Mouse (Mus musculus) retina, postnatal 7 days (tissue): ENCODE measurements around the gene 4930447C04Rik.
A peak's percentile ranks its signal among the peaks of the same experiment; 100 is the strongest.

ENCODE experiments used
- DNase-seq: peaks from one replicate; pipeline ENCODE4 v3.0.0-alpha.2; 2012; ENCODE audit warnings: low read depth, low spot score

The 4930447C04Rik gene

DNA sequence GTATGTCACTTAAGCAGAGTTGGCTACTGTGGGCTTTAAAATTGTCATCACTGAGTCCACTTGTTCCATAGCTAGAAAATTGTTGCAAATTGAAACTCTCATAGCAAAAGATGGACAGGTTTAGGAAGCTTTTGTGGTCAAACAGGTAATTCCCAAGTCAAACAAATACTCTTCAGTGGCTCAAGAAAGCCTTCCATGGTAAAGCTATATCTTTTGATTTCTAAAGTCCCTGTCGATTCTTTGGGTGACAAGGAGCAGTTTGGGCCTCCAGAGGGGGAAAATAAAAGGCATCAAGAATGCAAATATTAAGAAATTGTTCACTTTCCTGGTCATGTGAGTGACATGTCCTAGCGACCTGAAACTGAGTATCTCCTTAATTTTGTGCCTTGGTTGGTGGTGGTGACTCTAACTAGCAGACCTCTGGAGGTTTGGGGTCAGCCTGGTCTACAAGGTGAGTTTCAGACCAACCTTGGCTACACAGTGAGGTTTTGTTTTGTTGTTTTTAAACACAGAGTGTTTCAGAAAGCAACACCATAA lies 3.1 kb upstream of the 4930447C04Rik start:
- no peak for DNase-seq

DNA sequence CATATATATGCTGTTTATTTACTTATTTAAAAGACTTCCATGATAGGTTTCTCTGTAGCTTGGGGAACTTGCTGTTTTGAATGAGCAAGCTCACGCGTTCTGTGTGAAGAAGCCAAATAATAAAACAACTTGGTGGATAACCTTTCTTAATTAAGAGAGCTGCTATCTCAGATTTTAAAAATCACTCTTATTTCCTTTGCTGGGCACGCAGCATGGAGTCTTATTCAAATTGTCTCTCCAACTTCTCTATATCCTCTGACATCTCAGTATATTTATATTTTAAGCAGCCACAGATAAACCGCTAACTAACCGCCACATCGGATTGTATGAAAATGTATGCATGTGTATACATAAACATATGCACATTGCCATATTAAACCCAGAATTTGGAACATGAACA lies 1.6 kb upstream of the 4930447C04Rik start:
- DNase-seq = no peak

DNA sequence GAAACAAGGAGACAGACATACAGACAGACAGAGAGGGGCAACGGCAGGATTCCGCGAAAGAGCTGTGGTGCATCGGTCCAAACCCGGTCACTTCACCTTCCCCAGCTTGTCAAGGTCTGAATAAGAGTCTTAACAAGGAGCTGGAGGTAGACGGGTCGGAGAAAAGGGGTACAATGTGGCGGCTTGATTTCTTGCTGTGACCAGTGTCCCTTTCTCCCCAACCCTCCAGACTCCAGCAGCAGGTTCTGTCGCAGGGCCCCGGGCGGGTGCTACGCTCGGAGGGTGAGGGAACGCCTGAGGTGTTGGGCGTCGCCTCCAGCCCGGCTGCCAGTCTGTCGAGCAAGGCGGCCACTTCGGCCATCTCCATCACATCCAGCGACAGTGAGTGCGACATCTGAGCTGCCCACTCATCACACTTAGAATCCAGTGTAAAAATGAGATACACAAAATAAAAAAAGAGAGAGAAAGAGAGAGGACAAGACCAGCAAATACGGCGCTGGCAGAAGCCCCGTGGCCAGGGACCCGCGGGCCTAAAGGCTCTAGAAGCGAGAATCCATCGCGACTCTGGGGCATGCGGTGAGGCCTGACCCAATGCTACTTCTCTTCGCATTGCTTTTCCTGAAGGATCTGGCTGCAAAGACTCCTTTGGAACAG lies 951 bp upstream of the 4930447C04Rik start:
- DNase-seq = no peak

DNA sequence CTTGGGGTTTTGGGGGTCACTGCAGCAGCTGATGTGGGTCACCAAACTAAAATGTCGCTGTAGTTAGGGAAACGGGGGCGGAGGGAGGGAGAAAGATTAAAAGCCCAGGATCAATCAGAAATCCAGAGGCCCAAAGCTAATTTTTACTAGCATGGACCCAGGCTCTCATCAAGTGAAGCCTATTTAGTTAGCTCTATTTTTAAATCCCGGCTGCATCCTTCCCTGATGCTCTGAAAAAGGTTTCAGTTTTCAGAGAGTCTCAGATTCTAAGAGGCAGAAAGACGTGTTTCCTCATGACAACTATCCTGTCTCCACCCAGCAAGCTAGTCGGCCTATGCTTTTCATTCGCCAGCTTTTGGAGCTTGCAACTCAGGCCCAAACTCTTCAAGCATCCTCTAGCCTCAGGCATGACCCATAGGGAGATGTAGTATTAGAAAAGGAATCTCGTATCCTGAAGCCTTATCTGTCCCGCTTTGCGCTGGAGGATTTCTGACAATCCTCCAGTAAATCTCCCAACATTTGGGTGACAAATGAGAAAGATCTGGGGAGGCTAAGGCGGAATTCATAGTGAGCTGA lies 336 bp upstream of the 4930447C04Rik start:
- DNase-seq = no peak

DNA sequence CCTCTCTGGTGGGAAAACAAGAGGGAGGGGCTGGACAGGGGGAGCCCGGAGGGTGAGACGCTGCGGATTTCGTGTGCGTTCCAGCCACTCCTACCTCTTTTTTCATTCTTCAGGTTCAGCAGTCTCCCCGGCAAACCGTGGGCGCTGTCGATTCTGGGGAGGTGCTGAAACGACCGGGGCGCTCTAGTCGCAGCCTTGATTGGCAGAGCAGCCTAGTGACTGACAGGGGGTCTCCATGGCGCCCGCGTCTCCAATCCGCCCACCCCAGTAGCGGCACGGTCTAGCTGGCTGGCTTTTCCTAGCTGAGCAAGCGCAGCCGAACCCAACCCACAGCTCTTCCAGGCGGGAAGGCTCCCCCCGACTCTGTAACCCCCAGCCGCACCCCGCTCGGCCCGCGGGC lies 958 bp downstream of the 4930447C04Rik start, which contains the start of gene Six6:
Gene Six6 (plus strand): TSS at position 277 of the 400 bp plus-strand sequence.
- DNase-seq = peak; percentile 76

DNA sequence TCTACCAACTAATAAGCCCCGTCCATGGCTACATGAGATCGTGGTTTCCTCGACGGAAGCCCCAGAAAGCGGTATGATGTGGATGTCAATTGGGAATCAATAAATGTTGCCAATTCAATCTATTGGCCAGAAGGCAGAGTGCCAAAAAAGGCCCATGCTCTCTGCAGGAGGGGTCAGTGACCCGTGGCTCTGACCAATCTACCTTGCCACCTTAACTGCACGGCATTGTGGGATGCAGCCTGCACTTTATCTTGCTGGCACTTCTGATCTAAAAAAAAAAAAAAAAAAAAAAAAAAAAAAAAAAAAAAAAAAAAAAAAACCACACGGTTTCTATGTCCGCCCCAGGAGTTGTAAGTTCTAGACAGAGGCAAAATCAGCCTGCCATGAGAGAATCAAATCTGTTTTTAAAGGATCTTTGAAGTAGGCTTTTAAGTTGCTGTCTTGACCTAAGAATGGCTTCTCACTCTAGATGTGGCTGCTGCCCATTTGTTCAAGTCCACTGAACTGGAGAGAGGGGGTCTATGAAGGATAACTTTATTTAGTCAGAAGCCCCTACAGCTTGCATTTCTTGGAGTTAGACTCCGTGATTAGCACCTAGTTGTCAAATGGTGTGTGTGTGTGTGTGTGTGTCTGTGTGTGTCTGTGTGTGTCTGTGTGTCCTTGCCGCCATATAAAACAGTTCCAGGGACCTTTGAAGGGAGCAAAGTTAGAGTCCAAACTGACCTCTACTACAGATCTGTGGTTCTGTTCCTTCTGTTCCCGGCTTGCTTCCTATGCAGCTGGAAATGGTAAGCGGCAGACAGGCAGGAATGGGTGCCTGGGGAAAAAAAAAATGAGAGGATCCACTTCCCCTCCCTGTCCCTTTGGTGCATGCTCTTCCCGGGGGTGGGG lies 1.7 kb downstream of the 4930447C04Rik start:
- DNase-seq = no peak

DNA sequence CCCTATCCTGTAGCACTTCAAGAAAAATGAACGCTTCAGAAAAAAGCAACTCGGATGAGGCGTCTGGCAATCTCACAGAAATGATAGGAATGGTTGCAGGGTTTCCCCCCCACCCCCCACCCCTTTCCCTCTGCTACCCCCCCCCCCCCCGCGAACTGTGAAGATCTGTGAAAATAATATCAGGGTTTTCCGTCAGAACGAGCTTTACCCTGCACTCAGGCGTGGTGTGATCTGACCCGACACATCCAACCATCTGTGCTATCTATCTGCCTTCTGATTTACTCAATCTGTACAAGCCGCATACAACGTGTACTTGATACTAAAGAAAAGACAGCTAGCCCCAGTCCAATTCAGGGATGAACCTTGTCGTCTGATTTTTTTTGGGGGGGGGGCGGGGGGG lies 2.4 kb downstream of the 4930447C04Rik start:
- DNase-seq = no peak

DNA sequence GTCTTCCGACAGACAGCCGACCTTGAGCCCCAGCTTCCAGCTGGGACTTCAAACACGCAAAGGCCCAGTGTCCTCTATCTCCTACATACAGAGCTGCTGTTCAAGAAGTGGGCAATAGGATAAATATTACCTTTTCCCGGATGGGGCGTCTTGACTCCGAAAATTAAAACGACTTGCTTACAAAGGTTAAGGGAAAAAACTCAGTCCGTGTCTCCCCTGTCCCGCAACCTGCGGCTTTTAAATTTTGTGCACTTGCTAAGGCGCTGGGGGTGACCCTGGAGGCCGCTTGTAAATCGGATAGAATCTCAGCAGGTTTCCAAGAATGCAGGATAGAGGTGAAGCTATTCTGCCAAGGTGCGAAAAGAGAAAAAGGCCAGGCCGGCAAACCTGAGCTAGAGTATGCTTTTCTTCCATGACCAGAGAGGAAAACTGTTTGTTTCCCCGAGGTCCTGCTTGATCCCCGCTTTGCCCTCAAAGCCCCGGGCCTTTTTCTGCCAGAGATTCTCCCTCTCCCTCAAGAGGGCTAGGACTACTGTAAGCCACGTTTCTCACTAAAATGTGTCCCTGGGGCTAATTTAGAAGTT lies 2.9 kb downstream of the 4930447C04Rik start:
- no peak for DNase-seq

DNA sequence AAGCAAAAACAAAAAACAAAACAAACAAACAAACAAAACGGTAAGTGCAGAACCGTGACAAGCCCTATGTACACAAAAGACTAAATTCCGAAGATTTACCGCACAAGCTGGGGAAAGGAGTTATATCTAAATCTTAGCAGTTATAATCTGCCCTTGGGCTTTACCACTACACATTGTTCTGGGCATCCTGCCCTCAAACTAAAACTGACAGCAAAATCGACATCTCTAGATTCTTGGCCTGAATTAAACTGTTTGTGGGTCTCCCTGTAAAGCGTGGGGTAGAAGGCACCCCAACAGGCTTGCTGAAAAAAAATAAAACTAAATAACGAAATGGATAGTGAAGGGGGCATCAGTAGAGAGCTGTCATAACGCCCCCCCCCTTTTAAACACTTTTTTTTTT lies 3.8 kb downstream of the 4930447C04Rik start:
- DNase-seq = no peak

DNA sequence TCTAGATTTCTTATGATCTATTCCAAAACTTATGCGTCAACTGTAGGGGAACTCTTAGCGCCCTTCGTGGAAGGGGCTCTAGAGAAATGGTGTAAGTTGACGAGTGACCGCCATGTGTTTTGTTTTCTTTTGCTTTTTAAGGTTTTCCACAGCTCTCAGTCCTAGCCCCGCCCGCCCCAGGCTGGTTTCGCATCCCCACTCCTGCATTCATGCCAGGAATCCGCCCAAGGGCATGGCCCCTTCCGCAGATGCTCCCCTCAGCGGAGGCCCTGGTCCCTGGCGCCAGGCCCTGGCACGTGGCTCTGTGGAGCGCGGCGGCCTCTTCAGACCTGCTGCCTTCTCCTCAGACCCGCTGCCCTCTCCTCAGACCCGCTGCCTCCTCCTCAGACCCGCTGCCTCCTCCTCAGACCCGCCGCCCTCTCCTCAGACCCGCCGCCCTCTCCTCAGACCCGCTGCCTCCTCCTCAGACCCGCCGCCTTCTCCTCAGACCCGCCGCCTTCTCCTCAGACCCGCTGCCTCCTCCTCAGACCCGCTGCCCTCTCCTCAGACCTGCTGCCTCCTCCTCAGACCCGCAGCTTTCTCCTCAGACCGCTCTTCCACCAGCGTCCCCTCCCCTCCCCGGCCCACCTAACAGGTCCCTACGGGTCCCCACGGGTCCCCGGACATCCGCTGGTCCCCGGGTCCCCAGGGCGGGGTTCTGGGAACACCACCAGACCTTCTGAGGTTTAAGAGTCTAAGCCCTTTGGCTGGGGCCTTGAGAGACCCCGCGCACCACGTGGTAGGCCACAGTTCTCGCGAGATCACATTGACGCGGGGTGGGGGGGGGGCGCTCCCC lies 23.2 kb downstream of the 4930447C04Rik start:
- DNase-seq = no peak

DNA sequence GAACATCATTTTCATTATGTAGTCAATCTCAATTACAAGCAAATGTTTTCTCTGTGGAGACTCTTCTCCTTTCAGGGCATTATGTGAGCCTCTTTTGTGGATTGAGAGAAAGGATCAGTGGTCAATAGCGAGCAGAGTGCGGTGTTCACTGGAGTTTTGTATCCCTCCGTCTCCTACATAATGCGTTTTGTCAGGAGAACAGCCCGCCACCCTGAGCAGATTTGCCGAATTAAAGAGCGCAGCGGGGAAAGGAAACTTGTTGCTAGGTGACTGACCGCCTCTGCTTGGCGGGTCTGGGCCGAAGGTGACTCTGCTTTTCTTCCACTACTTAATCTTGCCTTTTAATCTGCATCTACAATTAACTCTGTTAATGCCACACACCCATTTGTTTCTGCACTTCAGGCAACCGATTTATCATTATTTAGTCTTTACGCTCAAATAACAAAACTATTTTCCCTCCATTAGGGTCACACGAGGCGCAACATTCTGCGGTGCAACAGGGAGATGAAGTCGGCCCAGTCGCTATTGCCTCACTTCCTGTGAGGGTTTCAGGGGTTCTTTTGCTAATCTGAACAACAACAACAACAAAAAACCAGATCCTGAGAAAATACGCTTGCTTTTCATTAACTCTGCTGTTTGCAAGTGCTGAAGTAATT lies 86.1 kb downstream of the 4930447C04Rik start:
- DNase-seq = no peak

DNA sequence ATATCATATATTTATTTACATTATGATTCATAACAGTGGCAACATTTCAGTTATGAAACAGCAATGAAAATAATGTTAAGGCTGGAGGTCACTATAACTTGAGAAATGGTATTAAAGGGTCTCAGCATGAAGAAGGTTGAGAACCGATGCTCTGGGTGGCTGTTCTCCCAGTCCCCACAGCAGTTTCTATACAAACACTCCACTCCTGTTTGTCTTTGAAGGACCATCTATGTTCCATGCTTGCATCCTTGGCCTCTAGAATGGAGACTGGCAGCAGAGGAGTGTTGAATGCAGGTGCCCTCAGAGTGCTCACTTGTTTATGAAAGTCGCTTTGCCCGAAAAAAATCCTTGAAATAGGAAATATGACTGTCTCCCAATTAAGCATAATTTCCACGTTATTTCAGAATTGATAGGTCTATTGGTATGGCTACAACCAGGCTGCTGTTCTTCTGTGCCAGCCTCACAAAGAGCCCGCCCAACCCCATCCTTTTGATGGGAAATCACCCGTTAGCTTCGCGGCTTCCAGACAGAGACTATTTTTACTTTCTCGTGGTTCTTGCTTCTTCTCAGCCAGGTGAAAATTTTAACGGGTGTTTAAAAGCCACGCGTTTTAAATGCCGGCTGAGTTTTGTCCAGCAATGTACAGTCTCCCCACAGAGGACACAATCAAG lies 87.0 kb downstream of the 4930447C04Rik start:
- no peak for DNase-seq

DNA sequence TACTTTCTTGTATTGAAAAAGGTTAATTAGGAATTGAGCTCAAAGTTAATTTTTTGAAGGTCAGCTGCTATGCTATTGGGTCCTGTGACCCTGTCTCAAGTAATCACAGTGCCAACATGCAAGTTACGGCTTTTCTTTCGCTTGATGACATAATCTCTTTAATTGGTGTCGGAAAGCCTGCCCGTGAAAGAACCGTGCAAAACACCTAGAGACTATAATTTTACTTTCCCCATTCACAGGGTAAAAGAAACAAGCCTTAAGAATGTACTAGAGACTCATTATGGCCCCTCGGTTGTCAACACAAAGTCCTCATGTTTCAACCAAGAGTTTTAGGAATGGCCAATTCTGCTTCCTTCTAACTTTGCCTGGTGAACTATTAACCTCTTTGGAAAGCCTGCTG lies 88.3 kb downstream of the 4930447C04Rik start:
- DNase-seq = no peak

DNA sequence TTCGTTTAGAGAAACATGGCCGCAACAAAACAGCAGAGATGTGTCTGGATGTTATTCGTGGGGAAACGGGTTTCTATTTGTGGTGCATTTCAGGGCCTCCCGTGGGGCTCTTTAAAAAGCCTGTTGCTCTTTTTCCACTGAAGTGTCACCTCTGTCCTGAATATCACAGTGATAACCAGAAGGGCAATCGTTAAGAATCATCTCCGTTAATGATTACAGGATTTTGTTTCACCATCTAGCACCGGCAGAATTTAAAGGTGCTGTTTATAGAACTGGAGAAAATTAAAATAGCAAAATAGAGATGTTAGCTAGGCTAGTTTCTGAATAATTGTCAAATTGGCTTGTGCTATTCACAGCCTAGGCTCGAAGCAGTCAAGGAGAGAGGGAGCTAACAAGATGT lies 90.4 kb downstream of the 4930447C04Rik start:
- DNase-seq = no peak

DNA sequence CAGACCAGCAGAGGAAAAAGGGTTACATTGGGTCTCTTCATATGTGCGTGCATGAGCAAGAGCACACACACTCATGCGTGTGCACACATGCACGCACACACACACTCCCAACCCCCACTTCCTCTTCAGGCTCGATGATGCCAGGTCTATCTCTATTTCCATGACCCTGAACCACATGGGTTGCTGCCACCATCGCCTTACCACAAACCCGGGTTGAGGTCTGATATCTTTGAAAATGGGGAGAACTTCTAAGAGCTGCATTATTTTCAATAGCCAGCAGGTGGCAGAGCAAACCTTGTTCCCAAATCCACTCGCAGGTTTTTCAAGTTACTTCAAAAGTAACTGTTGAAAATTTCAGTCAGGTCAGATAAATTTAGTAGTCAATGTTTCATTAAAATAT lies 92.8 kb downstream of the 4930447C04Rik start:
- DNase-seq = no peak

DNA sequence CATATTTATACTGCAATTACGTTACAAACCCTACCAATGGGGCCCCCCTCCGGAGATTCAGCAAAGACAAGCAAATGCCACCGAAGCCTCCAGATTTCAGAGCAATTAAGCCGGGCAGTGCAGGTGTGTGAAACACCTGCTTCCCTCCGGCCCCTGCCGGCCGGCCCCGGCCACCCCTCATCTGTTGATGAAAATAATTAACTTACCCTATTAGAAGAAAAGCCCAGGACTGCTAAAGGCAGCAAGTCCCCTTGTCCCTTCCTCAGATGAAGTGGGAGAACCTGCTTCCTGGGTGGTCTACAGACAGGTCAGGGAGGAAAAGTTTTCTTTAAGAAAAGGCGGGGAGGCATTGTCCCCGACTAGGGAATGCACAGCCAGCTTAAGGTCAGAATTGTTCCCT lies 94.6 kb downstream of the 4930447C04Rik start:
- no peak for DNase-seq

DNA sequence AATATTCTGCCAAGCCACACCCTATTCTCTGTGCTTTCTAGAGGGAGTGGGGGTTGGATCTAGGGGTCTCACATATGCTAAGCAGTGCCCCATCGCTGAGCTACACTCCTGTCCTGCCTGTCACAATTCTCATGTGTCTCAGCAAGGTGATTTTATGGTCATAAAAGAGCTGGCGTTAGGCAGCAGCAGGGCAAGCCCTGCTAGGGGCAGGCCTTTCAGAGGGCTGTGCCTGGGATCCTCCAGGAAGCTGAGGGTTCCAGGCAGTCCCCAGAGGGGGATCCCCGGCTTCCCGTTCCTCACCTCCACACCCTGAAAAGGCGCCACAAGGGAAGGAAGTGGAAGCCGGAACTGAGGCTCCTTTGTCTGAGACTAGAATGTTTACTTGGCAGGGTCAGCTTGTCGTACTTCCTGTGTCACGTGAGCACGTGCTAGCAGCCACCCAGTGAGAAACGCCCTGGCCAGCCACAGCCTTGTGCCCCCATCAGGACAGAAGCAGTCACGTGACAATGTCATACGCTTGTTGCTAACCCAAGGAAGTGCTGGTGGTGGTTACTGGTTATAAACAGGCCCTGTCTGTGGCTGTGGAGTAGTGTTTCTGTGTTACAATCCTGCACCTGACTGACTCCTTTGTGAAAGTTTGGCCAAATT lies 96.5 kb downstream of the 4930447C04Rik start:
- DNase-seq = no peak

DNA sequence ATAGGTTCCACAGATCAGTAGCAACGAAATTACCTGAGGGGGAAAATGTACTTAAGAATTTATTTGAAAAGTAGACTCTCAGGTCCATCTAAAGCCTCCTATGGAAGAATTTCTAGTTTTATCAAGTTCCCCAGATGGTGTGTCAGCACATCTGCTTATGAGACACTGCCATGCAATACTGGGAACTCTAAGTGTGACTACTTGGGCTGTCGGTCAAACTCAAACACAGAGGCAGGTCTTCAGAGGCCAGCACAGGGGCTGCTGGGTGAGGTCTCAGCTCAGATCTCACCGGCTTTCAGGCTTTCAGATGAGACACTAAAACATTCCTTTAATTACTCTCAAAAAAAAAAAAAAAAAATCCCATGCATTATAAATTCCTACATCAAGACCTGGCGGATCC lies 97.0 kb downstream of the 4930447C04Rik start:
- no peak for DNase-seq

DNA sequence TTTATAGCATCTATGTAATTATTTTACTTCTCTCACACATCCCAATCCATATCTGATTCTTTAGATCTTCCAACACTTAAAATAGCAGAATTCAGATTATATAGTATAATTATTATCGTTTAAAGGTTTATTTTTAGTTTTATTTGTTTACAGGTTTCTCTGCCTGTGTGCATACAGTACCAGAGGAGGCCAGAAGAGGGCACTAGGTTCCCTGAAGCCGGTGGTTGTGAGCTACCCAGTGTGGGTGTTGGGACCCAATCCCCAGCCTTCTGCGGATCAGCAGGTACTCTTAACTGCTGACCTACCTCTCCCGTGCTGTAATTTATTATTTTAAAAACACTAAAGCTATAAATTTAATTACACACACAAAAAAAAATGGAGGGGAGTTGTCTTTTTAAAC lies 97.4 kb downstream of the 4930447C04Rik start:
- no peak for DNase-seq

DNA sequence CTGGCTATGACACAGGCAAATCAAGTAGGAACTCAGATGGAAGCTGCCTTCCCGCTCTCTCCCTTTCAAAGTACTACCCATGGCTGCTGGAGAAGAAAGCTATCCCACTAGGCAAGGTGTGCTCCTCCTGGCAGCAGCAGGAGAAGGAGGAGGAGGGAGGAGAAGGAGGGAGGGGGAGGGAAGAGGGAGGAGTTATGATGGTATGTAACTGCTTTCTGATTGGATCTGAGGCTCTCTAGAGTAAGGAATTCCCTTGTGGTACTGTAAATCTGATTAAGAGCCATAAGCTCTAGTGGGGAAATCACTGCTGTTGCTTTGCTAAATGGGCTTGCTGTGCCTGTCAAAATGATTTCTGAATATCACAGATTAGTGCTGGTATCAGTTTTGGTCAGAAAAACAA lies 99.1 kb downstream of the 4930447C04Rik start:
- no peak for DNase-seq
